Mouse (Mus musculus) thymus, postnatal 4 days (tissue): Measurements from ENCODE around the gene Hoxd4.
A peak's percentile ranks its signal among the peaks of the same experiment; 100 is the strongest.

Source experiments
- DNase-seq: peaks from one replicate; pipeline ENCODE4 v3.0.0; 2021

Hoxd4 gene

GRCm38 (mm10) chr2:74679596-74679971 is 32.1 kb upstream of the Hoxd4 start:
- DNase-seq: no peak

GRCm38 (mm10) chr2:74679980-74680379 is 31.7 kb upstream of the Hoxd4 start:
- DNase-seq: no peak

- DNase-seq: no peak
These were observed 30.9 kb upstream of the Hoxd4 start for GRCm38 (mm10) chr2:74680561-74681398.

GRCm38 (mm10) chr2:74681594-74682531 is 29.9 kb upstream of the Hoxd4 start:
- DNase-seq: peak; percentile 28

- no peak for DNase-seq
These were observed 28.9 kb upstream of the Hoxd4 start for GRCm38 (mm10) chr2:74682796-74683195.

- DNase-seq: no peak
These were observed 28.2 kb upstream of the Hoxd4 start for GRCm38 (mm10) chr2:74683471-74683951.

GRCm38 (mm10) chr2:74684106-74684505 is 27.6 kb upstream of the Hoxd4 start:
- no peak for DNase-seq

GRCm38 (mm10) chr2:74685059-74685603 is 26.6 kb upstream of the Hoxd4 start:
- DNase-seq: no peak

GRCm38 (mm10) chr2:74686301-74686987 is 25.3 kb upstream of the Hoxd4 start:
- peak; percentile 68 for DNase-seq

- peak; percentile 22 for DNase-seq
These were observed 24.6 kb upstream of the Hoxd4 start for GRCm38 (mm10) chr2:74686988-74687697.

GRCm38 (mm10) chr2:74687698-74688555 is 23.8 kb upstream of the Hoxd4 start:
- no peak for DNase-seq

- no peak for DNase-seq
These were observed 22.7 kb upstream of the Hoxd4 start for GRCm38 (mm10) chr2:74688795-74689573.

- no peak for DNase-seq
These were observed 22.0 kb upstream of the Hoxd4 start for GRCm38 (mm10) chr2:74689574-74690337.

GRCm38 (mm10) chr2:74690338-74690716 is 21.4 kb upstream of the Hoxd4 start:
- no peak for DNase-seq

- peak; percentile 14 for DNase-seq
These were observed 20.4 kb upstream of the Hoxd4 start, which contains the start of gene Hoxd10 for GRCm38 (mm10) chr2:74691022-74691951. Gene Hoxd10, plus strand, starts transcription at chr2:74691924.

GRCm38 (mm10) chr2:74691995-74692807 is 19.5 kb upstream of the Hoxd4 start:
- DNase-seq: no peak

GRCm38 (mm10) chr2:74692808-74693431 is 18.8 kb upstream of the Hoxd4 start:
- DNase-seq: no peak
